Mouse (Mus musculus): Measurements from ENCODE around the gene Etv4. TPM values are rescaled to one million over a fixed set of nuclear protein-coding genes. Genes with fewer than 3 reads are reported as not detected.

The Etv4 gene
- polyA plus RNA-seq, 1 experiment from 2014 or later: 10.8 TPM

DNA sequence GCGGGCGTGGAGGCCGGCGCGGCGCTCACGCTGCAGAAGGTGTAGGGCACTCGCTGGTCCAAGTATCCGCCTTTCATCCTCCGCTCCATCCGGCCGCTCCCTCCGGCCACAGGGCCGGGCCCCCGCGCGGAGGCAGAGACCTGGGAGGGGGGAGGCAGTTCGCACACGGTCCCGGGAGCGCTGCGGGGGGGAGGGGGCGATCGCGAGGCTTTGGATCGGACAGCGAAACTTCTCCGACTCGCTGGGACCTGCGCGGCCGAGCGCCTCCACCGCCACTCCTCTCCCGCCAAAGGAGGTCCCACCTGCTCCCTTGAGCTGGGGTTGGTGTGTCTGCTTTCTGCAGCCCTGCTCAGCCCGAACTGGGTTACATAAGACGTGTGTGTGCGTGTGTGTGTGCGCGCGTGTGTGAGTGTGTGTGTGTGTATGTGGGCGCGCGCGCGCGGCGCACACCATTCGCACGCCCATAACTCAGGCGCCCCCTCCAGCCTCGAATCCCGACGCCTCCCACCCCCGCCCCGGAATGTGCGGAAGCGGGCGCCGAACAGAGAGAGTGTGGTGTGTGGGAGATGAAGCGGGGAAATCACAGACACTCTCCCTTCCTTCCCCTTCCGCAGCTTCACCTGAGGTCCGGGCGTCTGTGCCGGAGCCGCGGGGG, 556 bp downstream of the Etv4 start:
- peak; percentile 61 for ATAC-seq (ENCODE audit: insufficient number of reproducible peaks, low FRiP score, low TSS enrichment, low read depth)
- Histone ChIP-seq H3K27me3 (peaks cover 59% of the 10 kb centered on the region), H3K9ac (peak overlapping the region; percentile 44), H3K36me3 (no peaks in the 10 kb centered on the region), H3K9me3 (no peaks in the 10 kb centered on the region), H3K4me2 (peak overlapping the region; percentile 99), H3K27ac (peak overlapping the region; percentile 68), H3K4me3 (peak overlapping the region; percentile 53), H3K4me1 (peaks cover 28% of the 10 kb centered on the region)
- WGBS: under 1% methylated on average over 61 of the region's 67 CpGs

DNA sequence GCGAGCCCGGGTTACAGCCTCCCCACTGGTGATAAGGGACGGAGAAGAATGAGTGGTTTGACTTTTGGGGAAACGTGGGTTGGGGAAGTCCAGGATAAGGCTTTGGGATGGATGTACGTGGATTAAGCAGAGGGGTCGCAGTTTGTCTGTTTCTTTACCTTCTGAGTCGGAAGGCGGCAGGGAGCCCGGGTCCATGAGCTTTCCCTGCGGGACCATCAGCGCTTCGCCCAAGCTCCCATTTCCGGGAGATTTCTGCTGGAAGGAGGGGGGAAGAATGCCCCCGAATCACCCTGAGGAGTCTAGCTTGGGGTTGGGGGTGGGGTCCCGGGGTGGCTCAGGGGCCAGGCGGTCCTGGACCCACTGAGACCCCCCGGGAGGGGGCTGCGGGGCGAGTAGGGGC, 1.1 kb downstream of the Etv4 start:
- Histone ChIP-seq H3K4me2 (peak overlapping the region; percentile 99), H3K27ac (peak overlapping the region; percentile 68; the same call in 1 of the 2 replicates), H3K36me3 (no peaks in the 10 kb centered on the region), H3K27me3 (peaks cover 54% of the 10 kb centered on the region), H3K4me1 (peaks cover 28% of the 10 kb centered on the region), H3K9me3 (no peaks in the 10 kb centered on the region), H3K9ac (peak overlapping the region; percentile 44; the same call in 1 of the 2 replicates), H3K4me3 (peak overlapping the region; percentile 53)
- no peak for ATAC-seq (ENCODE audit: insufficient number of reproducible peaks, low FRiP score, low TSS enrichment, low read depth)
- WGBS: under 1% methylated on average over 16 of the region's 19 CpGs

DNA sequence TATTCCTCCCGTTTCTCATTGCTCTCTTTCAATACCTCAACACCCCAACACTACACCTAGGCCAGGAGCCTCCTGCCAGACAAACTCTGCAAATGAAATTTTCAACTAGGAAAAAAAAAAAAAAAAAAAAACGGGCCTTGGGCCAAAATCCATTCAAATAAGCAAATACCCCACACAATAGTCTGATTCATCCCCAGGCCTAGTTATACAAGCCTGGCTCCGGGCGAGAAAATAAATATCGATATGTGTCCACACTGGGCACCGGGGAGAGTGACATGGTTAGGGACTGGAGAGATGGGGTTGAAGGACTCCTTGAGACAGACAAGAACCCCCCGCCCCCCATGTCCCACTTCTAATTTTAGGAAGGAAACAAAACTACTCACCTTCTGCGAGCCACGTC, 1.6 kb downstream of the Etv4 start:
- no peak for ATAC-seq (ENCODE audit: insufficient number of reproducible peaks, low FRiP score, low TSS enrichment, low read depth)
- Histone ChIP-seq H3K4me2 (peak overlapping the region; percentile 99), H3K4me3 (peak overlapping the region; percentile 53), H3K9ac (no peak overlapping the region), H3K27ac (no peak overlapping the region), H3K36me3 (no peaks in the 10 kb centered on the region), H3K4me1 (peaks cover 28% of the 10 kb centered on the region), H3K27me3 (peaks cover 51% of the 10 kb centered on the region), H3K9me3 (no peaks in the 10 kb centered on the region)
- WGBS: 20% methylated on average over 9 of the region's 9 CpGs

GRCm38 (mm10) chr11:101783135-101783534, 2.0 kb downstream of the Etv4 start:
- Histone ChIP-seq H3K27ac (no peak overlapping the region), H3K9ac (no peak overlapping the region), H3K4me1 (peaks cover 28% of the 10 kb centered on the region), H3K27me3 (peaks cover 51% of the 10 kb centered on the region), H3K36me3 (no peaks in the 10 kb centered on the region), H3K9me3 (no peaks in the 10 kb centered on the region), H3K4me3 (no peak overlapping the region), H3K4me2 (no peak overlapping the region)
- WGBS: 50% methylated on average over 1 of the region's 1 CpGs
- no peak for ATAC-seq (ENCODE audit: insufficient number of reproducible peaks, low FRiP score, low TSS enrichment, low read depth)

- Histone ChIP-seq H3K4me2 (no peak overlapping the region), H3K27me3 (peaks cover 10% of the 10 kb centered on the region; the same call in 1 of the 2 replicates), H3K9ac (no peak overlapping the region), H3K4me1 (peaks cover 9% of the 10 kb centered on the region), H3K4me3 (no peak overlapping the region), H3K27ac (no peak overlapping the region), H3K36me3 (no peaks in the 10 kb centered on the region), H3K9me3 (no peaks in the 10 kb centered on the region)
- ATAC-seq (ENCODE audit: insufficient number of reproducible peaks, low FRiP score, low TSS enrichment, low read depth): no peak
- WGBS: 87% methylated on average over 4 of the region's 4 CpGs
Observed at GRCm38 (mm10) chr11:101776846-101777245, 8.3 kb downstream of the Etv4 start.

GRCm38 (mm10) chr11:101772449-101772848, 12.7 kb downstream of the Etv4 start:
- Histone ChIP-seq H3K4me2 (peak overlapping the region; percentile 77), H3K36me3 (peaks cover 20% of the 10 kb centered on the region), H3K4me3 (peak overlapping the region; percentile 40), H3K9me3 (no peaks in the 10 kb centered on the region), H3K9ac (no peak overlapping the region), H3K27me3 (0 out of 2 replicates have a peak, but pooled peaks cover 7% of the 10 kb centered on the region), H3K27ac (no peak overlapping the region), H3K4me1 (peaks cover 12% of the 10 kb centered on the region)
- ATAC-seq (ENCODE audit: insufficient number of reproducible peaks, low FRiP score, low TSS enrichment, low read depth): peak; percentile 79
- under 1% methylated on average over 16 of the region's 16 CpGs for WGBS

DNA sequence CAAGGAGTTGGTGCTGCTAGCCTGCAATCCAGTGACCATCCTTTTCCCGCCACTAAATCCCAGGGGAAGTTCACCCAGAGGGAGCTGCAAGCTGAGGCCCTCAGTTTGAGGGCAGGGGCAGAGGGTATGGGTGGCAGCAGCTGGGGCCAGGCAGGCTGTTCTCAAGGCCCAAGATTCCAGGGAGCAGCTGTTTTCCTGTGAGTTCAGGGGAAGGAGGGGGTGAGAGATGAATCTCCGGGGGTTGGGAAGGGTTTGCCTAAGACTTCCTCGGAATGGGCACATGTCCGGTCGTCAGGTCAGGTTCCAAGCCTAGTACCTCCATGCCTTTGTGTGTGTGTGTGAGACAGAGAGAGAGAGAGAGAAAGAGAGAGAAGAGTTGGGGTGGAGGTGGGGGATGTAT, 13.1 kb downstream of the Etv4 start:
- H3K4me3 ChIP-seq: peak overlapping the region; percentile 40
- no peaks in the 10 kb centered on the region for H3K9me3 ChIP-seq
- H3K4me2 ChIP-seq: peak overlapping the region; percentile 77
- 6% methylated on average over 5 of the region's 5 CpGs for WGBS
- H3K4me1 ChIP-seq: peaks cover 12% of the 10 kb centered on the region
- no peak overlapping the region for H3K9ac ChIP-seq
- 0 out of 2 replicates have a peak, but pooled peaks have one; percentile 13 for ATAC-seq (ENCODE audit: insufficient number of reproducible peaks, low FRiP score, low TSS enrichment, low read depth)
- peaks cover 24% of the 10 kb centered on the region for H3K36me3 ChIP-seq
- H3K27me3 ChIP-seq: 0 out of 2 replicates have a peak, but pooled peaks cover 7% of the 10 kb centered on the region
- no peak overlapping the region for H3K27ac ChIP-seq

DNA sequence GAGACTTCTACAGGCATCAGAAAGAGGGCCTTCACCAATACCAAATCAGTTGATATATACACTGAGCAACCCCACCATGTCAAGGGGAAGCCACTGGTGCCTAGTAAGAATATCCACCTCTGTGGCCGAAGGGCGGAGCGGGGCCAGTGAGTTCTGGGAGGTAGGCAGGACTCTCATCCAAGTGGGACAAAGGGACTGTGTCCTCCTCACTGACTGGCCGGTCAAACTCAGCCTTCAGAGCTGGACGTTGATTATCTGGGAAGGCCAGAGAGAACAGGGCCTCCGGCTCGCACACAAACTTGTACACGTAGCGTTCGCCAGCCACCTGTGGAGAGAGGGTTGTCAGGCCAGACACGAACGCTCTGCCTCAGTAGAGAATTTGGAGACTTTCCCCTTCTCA, 14.9 kb downstream of the Etv4 start:
- no peak for ATAC-seq (ENCODE audit: insufficient number of reproducible peaks, low FRiP score, low TSS enrichment, low read depth)
- peaks cover 41% of the 10 kb centered on the region for H3K36me3 ChIP-seq
- H3K4me1 ChIP-seq: peaks cover 12% of the 10 kb centered on the region
- WGBS: 94% methylated on average over 12 of the region's 12 CpGs
- no peak overlapping the region for H3K4me2 ChIP-seq
- H3K4me3 ChIP-seq: no peak overlapping the region
- H3K27ac ChIP-seq: no peak overlapping the region
- no peak overlapping the region for H3K9ac ChIP-seq
- H3K27me3 ChIP-seq: 0 out of 2 replicates have a peak, but pooled peaks cover 7% of the 10 kb centered on the region
- H3K9me3 ChIP-seq: no peaks in the 10 kb centered on the region

GRCm38 (mm10) chr11:101768721-101769120, 16.4 kb downstream of the Etv4 start:
- 0 out of 2 replicates have a peak, but pooled peaks cover 3% of the 10 kb centered on the region for H3K27me3 ChIP-seq
- H3K4me1 ChIP-seq: peaks cover 12% of the 10 kb centered on the region
- no peak for ATAC-seq (ENCODE audit: insufficient number of reproducible peaks, low FRiP score, low TSS enrichment, low read depth)
- no peak overlapping the region for H3K4me3 ChIP-seq
- H3K9me3 ChIP-seq: no peaks in the 10 kb centered on the region
- no peak overlapping the region for H3K9ac ChIP-seq
- H3K36me3 ChIP-seq: peaks cover 54% of the 10 kb centered on the region
- no peak overlapping the region for H3K27ac ChIP-seq
- H3K4me2 ChIP-seq: no peak overlapping the region
- WGBS: 88% methylated on average over 6 of the region's 6 CpGs

GRCm38 (mm10) chr11:101767326-101767725, 17.8 kb downstream of the Etv4 start:
- Histone ChIP-seq H3K9ac (no peak overlapping the region), H3K9me3 (no peaks in the 10 kb centered on the region), H3K27me3 (no peaks in the 10 kb centered on the region), H3K4me1 (peaks cover 7% of the 10 kb centered on the region), H3K27ac (no peak overlapping the region), H3K4me2 (no peak overlapping the region), H3K4me3 (no peak overlapping the region), H3K36me3 (peaks cover 59% of the 10 kb centered on the region)
- ATAC-seq (ENCODE audit: insufficient number of reproducible peaks, low FRiP score, low TSS enrichment, low read depth): no peak
- 85% methylated on average over 5 of the region's 5 CpGs for WGBS

DNA sequence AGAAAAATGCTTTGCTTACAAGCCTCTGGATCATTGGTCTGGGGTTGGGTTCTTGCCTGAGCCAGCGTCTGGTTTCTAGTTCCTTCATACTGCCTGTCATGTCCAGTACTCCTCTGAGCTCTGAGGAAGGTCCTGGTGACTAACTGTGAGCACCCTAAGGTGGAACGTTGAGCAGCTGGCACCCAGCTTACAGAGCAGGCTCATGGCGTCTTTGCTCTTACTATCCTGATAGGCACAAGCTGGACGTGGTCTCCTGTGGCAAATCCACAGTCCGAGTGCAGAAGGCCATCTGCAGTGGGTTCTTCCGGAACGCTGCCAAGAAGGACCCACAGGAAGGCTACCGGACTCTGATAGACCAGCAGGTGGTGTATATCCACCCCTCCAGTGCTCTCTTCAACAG, 20.6 kb downstream of the Etv4 start:
- H3K9me3 ChIP-seq: no peaks in the 10 kb centered on the region
- ATAC-seq (ENCODE audit: insufficient number of reproducible peaks, low FRiP score, low TSS enrichment, low read depth): no peak
- H3K27me3 ChIP-seq: no peaks in the 10 kb centered on the region
- H3K27ac ChIP-seq: no peak overlapping the region
- no peak overlapping the region for H3K4me3 ChIP-seq
- no peaks in the 10 kb centered on the region for H3K4me1 ChIP-seq
- no peak overlapping the region for H3K9ac ChIP-seq
- H3K36me3 ChIP-seq: peaks cover 81% of the 10 kb centered on the region
- no peak overlapping the region for H3K4me2 ChIP-seq
- 96% methylated on average over 8 of the region's 8 CpGs for WGBS

DNA sequence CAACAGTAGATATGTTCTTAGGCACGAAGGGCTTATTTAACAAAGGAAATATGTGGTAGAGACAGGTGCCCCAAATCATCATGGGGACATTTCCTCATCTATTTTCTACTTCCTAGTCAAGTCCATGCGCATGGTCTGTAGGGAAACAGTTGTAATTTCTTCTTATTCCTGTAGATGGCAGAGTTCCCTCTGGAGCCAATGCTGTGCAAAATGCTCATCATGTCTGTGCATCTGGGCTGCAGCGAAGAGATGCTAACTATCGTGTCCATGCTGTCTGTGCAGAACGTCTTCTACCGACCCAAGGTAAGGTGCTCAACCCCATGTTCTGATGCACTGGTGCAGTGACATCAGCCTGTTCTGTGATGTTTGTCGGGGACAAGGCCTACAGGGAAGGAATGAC, 21.4 kb downstream of the Etv4 start:
- WGBS: 46% methylated on average over 7 of the region's 7 CpGs
- Histone ChIP-seq H3K9me3 (no peaks in the 10 kb centered on the region), H3K27me3 (no peaks in the 10 kb centered on the region), H3K27ac (no peak overlapping the region), H3K36me3 (peaks cover 82% of the 10 kb centered on the region), H3K4me3 (no peak overlapping the region), H3K4me2 (no peak overlapping the region), H3K4me1 (no peaks in the 10 kb centered on the region), H3K9ac (no peak overlapping the region)
- ATAC-seq (ENCODE audit: insufficient number of reproducible peaks, low FRiP score, low TSS enrichment, low read depth): no peak
